Mouse (Mus musculus) inflammation-experienced regulatory T-cells, adult 16 weeks (primary cell): ENCODE measurements around the gene Fbrs. TPM values are rescaled to one million over a fixed set of nuclear protein-coding genes. Genes with fewer than 3 reads are reported as not detected.

Experiments used
- polyA plus RNA-seq: library from polyadenylated mRNA; unstranded; fragments of 100-300 nt; shearing (Covaris generic); gene quantifications from one replicate; pipeline ENCODE4 v1.2.1, GENCODE M21; 2017

Fbrs gene
- polyA plus RNA-seq = 9.0 TPM

GRCm38 (mm10) chr7:127478635-127479317 is at the start of gene Fbrs:
Gene Fbrs, plus strand, starts transcription at chr7:127479199.

GRCm38 (mm10) chr7:127448521-127449300 is 30.3 kb upstream of the Fbrs start, which contains the start of gene Zfp689:
Gene Zfp689, minus strand, starts transcription at chr7:127449158.

DNA sequence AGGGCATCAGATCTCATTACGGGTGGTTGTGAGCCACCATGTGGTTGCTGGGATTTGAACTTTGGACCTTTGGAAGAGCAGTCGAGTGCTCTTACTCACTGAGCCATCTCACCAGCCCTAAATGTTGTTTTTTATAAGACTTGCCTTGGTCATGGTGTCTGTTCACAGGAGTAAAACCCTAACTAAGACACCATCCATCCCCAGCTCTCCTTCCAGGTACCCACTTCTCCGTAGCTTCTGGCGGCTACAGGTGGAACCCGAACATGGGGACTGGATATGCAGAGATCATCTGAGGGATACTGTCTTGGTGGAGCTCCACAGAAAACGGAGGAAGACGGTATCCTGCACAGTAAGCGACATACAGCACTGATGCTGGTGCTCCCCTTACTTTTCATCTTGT is 19.7 kb upstream of the Fbrs start, which contains the start of gene Prr14:
Gene Prr14, plus strand, starts transcription at position 301 of the 400 bp plus-strand sequence.

DNA sequence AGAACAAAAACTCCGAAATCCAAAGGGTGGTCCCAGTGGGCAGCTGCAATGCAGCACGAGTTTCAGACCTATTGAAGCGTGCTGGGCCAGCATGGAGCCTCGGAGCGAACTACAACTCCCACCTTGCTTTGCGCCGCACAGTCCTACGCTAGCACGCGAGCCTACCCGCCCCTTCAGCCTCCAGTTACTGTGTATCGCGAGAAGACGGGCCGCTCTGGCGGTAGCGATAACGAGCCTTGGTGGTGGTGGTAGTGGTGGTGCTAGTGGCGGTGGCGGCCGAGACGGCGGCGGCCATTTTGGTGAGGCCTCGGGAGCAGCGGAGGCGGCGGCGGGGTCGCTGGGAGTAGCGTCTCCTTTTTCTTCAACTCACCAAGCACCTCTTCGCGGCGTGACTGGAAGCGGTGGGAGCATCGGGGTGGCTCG is 32.8 kb downstream of the Fbrs start, which contains the start of gene Srcap:
Gene Srcap, plus strand, starts transcription at position 176 of the 423 bp plus-strand sequence.

DNA sequence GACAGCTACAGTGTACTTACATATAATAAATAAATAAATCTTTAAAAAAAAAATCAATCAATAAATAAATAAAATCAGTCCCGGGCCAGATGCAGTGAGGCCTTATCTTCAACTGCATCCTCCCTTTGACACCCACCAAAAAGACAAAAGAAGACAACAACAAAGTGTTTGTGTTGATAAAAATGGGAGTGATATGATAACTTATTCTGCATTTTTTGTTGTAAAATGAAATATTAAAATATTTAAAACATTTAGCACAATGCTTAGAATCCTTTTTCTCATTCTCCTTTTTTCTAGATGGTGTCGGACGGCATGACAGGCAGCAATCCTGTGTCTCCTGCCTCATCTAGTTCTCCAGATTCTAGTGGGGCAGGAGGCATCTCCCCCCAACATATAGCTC is 40.3 kb downstream of the Fbrs start, which contains the start of gene Gm42715:
Gene Gm42715, plus strand, starts transcription at position 301 of the 400 bp plus-strand sequence.

Other genes starting within 250 kb of the Fbrs start
- 26.7 TPM for gene Zfp553, start 246.1 kb upstream of the Fbrs start, polyA plus RNA-seq
- 480 TPM for gene Sept1, start 246.1 kb upstream of the Fbrs start, polyA plus RNA-seq
- gene Zfp771, start 234.9 kb upstream of the Fbrs start, polyA plus RNA-seq = 1.8 TPM
- 36.1 TPM for gene Dctpp1, start 218.5 kb upstream of the Fbrs start, polyA plus RNA-seq
- gene Sephs2, start 205.1 kb upstream of the Fbrs start, polyA plus RNA-seq = 31.6 TPM
- gene Itgal, start 182.9 kb upstream of the Fbrs start, polyA plus RNA-seq = 462 TPM
- gene Zfp768, start 133.6 kb upstream of the Fbrs start, polyA plus RNA-seq = 0.49 TPM
- 20.8 TPM for gene Zfp747, start 103.1 kb upstream of the Fbrs start, polyA plus RNA-seq
- 9.6 TPM for gene 9130019O22Rik, start 92.0 kb upstream of the Fbrs start, polyA plus RNA-seq
- 7.4 TPM for gene E430018J23Rik, start 85.6 kb upstream of the Fbrs start, polyA plus RNA-seq
- gene Zfp764, start 72.4 kb upstream of the Fbrs start, polyA plus RNA-seq = 15.9 TPM
- gene Zfp688, start 57.1 kb upstream of the Fbrs start, polyA plus RNA-seq = 52.8 TPM
- gene Zfp689, start 30.0 kb upstream of the Fbrs start, polyA plus RNA-seq = 10.1 TPM
- gene Prr14, start 19.6 kb upstream of the Fbrs start, polyA plus RNA-seq = 156 TPM
- 85.5 TPM for gene Srcap, start 32.8 kb downstream of the Fbrs start, polyA plus RNA-seq
- gene Gm42715, start 40.4 kb downstream of the Fbrs start, polyA plus RNA-seq = 9.0 TPM
- gene Tmem265, start 82.2 kb downstream of the Fbrs start, polyA plus RNA-seq = 12.7 TPM
- gene Phkg2, start 94.1 kb downstream of the Fbrs start, polyA plus RNA-seq = 100 TPM
- gene Ccdc189, start 109.4 kb downstream of the Fbrs start, polyA plus RNA-seq = 0.95 TPM
- gene Rnf40, start 109.6 kb downstream of the Fbrs start, polyA plus RNA-seq = 171 TPM
- 1.1 TPM for gene Zfp629, start 136.6 kb downstream of the Fbrs start, polyA plus RNA-seq
- gene Bcl7c, start 229.7 kb downstream of the Fbrs start, polyA plus RNA-seq = 19.5 TPM
- gene Ctf1, start 233.5 kb downstream of the Fbrs start, polyA plus RNA-seq = not detected